Mouse (Mus musculus) midbrain, embryonic 12.5 days (tissue): ENCODE data around the gene Sparc. TPM values are rescaled to one million over a fixed set of nuclear protein-coding genes. Genes with fewer than 3 reads are reported as not detected.

Experiments used
- ATAC-seq: fragments of 200-750 bp; cut with Nextera tagmentation; 2 replicates; pipeline ENCODE4 v1.8.0; 2017; ENCODE audit warnings: low read depth, moderate TSS enrichment, moderate library complexity; ENCODE audit not compliant: low FRiP score
- H3K27ac ChIP-seq: fragments of 300-500 bp; sonication (generic); replicated peaks from 2 replicates; pipeline ENCODE4 v1.5.1; 2016; ENCODE audit warnings: mild to moderate bottlenecking
- H3K27me3 ChIP-seq: fragments of 300-500 bp; sonication (generic); 2 replicates; pipeline ENCODE4 v1.6.1; 2016; ENCODE audit warnings: mild to moderate bottlenecking
- H3K36me3 ChIP-seq: fragments of 300-500 bp; sonication (generic); 2 replicates; pipeline ENCODE4 v1.6.1; 2016
- H3K4me1 ChIP-seq: fragments of 300-500 bp; sonication (generic); 2 replicates; pipeline ENCODE4 v1.6.1; 2016
- H3K4me2 ChIP-seq: fragments of 300-500 bp; sonication (generic); replicated peaks from 2 replicates; pipeline ENCODE4 v1.6.1; 2016; ENCODE audit warnings: mild to moderate bottlenecking, moderate library complexity
- H3K4me3 ChIP-seq: fragments of 300-500 bp; sonication (generic); 2 replicates; pipeline ENCODE4 v1.5.1; 2016; ENCODE audit warnings: mild to moderate bottlenecking
- H3K9ac ChIP-seq: fragments of 300-500 bp; sonication (generic); replicated peaks from 2 replicates; pipeline ENCODE4 v1.6.1; 2016; ENCODE audit warnings: mild to moderate bottlenecking, moderate library complexity
- H3K9me3 ChIP-seq: fragments of 300-500 bp; sonication (generic); 2 replicates; pipeline ENCODE4 v1.6.1; 2016; ENCODE audit warnings: mild to moderate bottlenecking
- WGBS: fragments of 180-500 bp; shearing (Covaris S2); methylation state at CpG from one replicate; pipeline ENCODE4 v1.1.7; 2016; 5-methylcytosine and 5-hydroxymethylcytosine counted together
- polyA plus RNA-seq: library from polyadenylated mRNA; unstranded; fragments of >200 nt; fragmentation: Nextera tagmentation; extraction: Ambion mirVana; gene quantifications from 2 replicates; pipeline ENCODE4 v1.2.1, GENCODE M21; 2016

Gene Sparc
- polyA plus RNA-seq, 1 experiment from 2014 or later, result 579 TPM

- Histone ChIP-seq H3K4me2 (peak overlapping the region; percentile 90), H3K27me3 (no peaks in the 10 kb centered on the region), H3K27ac (peak overlapping the region; percentile 49; the same call in 1 of the 2 replicates), H3K4me3 (peak overlapping the region; percentile 72), H3K9me3 (no peaks in the 10 kb centered on the region), H3K36me3 (no peaks in the 10 kb centered on the region), H3K9ac (peak overlapping the region; percentile 67), H3K4me1 (peaks cover 11% of the 10 kb centered on the region)
- ATAC-seq, result peak; percentile 74
- under 1% methylated on average over 17 of the region's 17 CpGs for WGBS
Measured at GRCm38 (mm10) chr11:55460559-55461018, 37.6 kb upstream of the Sparc start.

GRCm38 (mm10) chr11:55459850-55460558, 37.0 kb upstream of the Sparc start:
- H3K9ac ChIP-seq, result peak overlapping the region; percentile 67
- WGBS, result 38% methylated on average over 3 of the region's 3 CpGs
- H3K4me1 ChIP-seq, result peaks cover 11% of the 10 kb centered on the region
- H3K4me3 ChIP-seq, result peak overlapping the region; percentile 72
- H3K36me3 ChIP-seq, result no peaks in the 10 kb centered on the region
- no peaks in the 10 kb centered on the region for H3K27me3 ChIP-seq
- no peak overlapping the region for H3K27ac ChIP-seq
- no peak for ATAC-seq
- H3K9me3 ChIP-seq, result no peaks in the 10 kb centered on the region
- H3K4me2 ChIP-seq, result peak overlapping the region; percentile 90

DNA sequence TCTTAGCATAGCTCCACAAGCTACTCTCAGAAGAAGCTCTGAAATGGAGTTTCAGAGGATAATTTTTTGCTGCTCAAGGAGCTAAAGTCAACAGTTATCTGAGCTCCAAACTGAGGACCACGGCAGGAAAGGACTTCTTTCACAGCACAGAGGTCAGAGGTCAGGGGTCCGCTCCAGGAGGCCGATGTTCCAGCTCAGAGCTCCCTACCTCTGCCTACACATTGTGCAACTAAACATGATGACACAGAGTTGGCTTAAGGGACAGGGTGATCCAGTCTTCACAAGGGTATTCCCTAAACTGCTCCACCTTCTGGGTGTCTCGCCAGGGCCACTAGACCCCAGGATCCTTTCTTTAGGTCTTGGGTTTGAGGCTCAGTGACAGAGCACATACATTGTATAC, 35.5 kb upstream of the Sparc start:
- Histone ChIP-seq H3K9me3 (no peaks in the 10 kb centered on the region), H3K4me1 (peaks cover 11% of the 10 kb centered on the region), H3K27me3 (no peaks in the 10 kb centered on the region), H3K27ac (no peak overlapping the region), H3K4me3 (no peak overlapping the region), H3K9ac (no peak overlapping the region), H3K4me2 (no peak overlapping the region), H3K36me3 (no peaks in the 10 kb centered on the region)
- ATAC-seq, result no peak
- WGBS, result 47% methylated on average over 4 of the region's 4 CpGs

DNA sequence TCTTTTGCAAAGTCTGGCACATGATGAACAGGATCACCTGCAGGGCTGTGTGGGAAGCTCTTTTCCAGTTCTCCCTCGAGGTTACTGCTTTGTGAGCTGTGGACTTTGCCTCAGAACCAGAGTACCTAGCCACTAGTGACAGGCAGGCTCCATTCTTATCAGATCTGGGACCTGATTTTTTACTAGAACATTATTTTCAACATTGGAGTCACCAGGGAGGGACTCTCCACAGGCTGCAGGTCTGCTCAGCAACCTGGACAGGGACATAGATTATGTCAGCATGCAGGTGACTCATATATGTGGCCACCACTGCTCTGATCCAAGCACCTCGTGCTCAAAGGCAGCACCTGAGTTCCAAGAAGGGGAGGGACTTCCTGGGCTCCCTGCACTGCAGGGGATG, 32.2 kb upstream of the Sparc start:
- H3K27ac ChIP-seq, result no peak overlapping the region
- H3K4me3 ChIP-seq, result no peak overlapping the region
- ATAC-seq, result no peak
- H3K9ac ChIP-seq, result no peak overlapping the region
- no peaks in the 10 kb centered on the region for H3K27me3 ChIP-seq
- no peak overlapping the region for H3K4me2 ChIP-seq
- WGBS, result 82% methylated on average over 2 of the region's 2 CpGs
- H3K9me3 ChIP-seq, result no peaks in the 10 kb centered on the region
- peaks cover 11% of the 10 kb centered on the region; the same call in 1 of the 2 replicates for H3K36me3 ChIP-seq
- H3K4me1 ChIP-seq, result peaks cover 7% of the 10 kb centered on the region

DNA sequence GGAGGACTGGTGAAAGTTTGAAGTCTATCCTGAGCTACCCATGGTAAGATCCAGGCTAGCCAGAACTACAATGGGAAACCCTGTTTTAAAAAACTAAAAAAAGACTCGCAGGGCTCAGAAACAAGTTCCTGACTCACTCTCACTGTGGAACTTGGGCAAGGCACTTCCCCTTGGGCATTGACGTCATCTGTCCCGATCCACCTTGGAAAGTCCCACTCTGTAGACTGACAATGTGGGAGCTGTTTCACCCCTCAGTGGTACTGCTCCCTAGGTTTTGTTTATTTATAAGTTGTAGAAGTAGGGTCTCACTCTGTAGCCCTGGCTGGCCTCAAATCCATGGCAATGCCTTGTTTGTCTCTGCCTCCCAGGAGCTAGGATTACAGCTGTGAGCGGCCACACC, 30.7 kb upstream of the Sparc start:
- Histone ChIP-seq H3K9me3 (no peaks in the 10 kb centered on the region), H3K4me3 (no peak overlapping the region), H3K27me3 (no peaks in the 10 kb centered on the region), H3K4me2 (no peak overlapping the region), H3K27ac (no peak overlapping the region), H3K36me3 (peaks cover 27% of the 10 kb centered on the region), H3K4me1 (no peaks in the 10 kb centered on the region), H3K9ac (no peak overlapping the region)
- no peak for ATAC-seq
- 91% methylated on average over 4 of the region's 4 CpGs for WGBS

DNA sequence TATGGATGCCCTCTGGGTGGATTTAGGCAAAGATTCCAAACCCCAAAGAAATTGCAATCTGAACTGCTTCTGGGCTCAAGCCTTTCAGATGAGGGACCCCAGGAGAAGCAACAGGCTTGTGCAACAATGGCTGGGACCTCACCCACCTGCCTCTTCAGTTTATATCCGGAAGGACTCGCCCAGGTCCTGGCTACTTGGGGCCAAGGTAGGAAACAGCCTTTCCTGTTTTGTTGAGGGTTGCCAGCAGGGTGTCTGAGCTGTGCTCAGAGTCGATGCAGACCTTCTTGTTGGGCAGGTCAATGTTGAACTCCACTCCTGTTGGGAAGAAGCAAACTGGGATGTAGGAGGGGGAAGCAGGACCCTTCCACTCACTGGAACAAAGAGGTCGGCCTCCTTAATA, 27.3 kb upstream of the Sparc start:
- H3K4me3 ChIP-seq, result no peak overlapping the region
- no peak overlapping the region for H3K27ac ChIP-seq
- ATAC-seq, result no peak
- no peak overlapping the region for H3K4me2 ChIP-seq
- H3K27me3 ChIP-seq, result no peaks in the 10 kb centered on the region
- H3K9ac ChIP-seq, result no peak overlapping the region
- H3K9me3 ChIP-seq, result no peaks in the 10 kb centered on the region
- WGBS, result 73% methylated on average over 4 of the region's 4 CpGs
- peaks cover 28% of the 10 kb centered on the region for H3K36me3 ChIP-seq
- H3K4me1 ChIP-seq, result no peaks in the 10 kb centered on the region

GRCm38 (mm10) chr11:55449531-55449930, 26.5 kb upstream of the Sparc start:
- ATAC-seq, result no peak
- no peak overlapping the region for H3K9ac ChIP-seq
- 82% methylated on average over 7 of the region's 7 CpGs for WGBS
- H3K9me3 ChIP-seq, result no peaks in the 10 kb centered on the region
- H3K4me2 ChIP-seq, result no peak overlapping the region
- H3K27me3 ChIP-seq, result no peaks in the 10 kb centered on the region
- peaks cover 28% of the 10 kb centered on the region for H3K36me3 ChIP-seq
- H3K4me3 ChIP-seq, result no peak overlapping the region
- no peaks in the 10 kb centered on the region for H3K4me1 ChIP-seq
- no peak overlapping the region for H3K27ac ChIP-seq

DNA sequence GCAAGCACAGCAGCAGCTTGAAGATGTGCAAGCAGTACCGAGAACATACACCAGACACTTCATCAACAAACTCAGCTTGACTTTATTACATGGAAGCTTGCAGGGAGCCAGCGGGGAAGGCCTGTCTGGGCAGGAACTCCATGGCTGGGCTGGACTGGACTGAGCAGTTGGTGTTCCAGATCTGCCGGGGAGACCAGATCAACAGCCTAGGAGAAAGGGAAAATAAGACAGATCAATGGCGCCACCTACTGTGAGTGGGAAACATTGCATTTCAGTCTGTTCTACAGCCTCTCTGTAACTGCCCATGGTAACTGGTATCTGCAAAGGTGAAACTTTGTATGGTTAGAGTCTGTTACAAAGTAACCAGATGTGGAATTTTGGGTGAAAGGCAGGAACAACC, 23.6 kb upstream of the Sparc start:
- 30% methylated on average over 4 of the region's 4 CpGs for WGBS
- Histone ChIP-seq H3K4me3 (no peak overlapping the region), H3K36me3 (peaks cover 25% of the 10 kb centered on the region), H3K4me2 (no peak overlapping the region), H3K27me3 (no peaks in the 10 kb centered on the region), H3K27ac (no peak overlapping the region), H3K9ac (no peak overlapping the region), H3K9me3 (no peaks in the 10 kb centered on the region), H3K4me1 (no peaks in the 10 kb centered on the region)
- ATAC-seq, result peak; percentile 38; the same call in 1 of the 2 replicates

DNA sequence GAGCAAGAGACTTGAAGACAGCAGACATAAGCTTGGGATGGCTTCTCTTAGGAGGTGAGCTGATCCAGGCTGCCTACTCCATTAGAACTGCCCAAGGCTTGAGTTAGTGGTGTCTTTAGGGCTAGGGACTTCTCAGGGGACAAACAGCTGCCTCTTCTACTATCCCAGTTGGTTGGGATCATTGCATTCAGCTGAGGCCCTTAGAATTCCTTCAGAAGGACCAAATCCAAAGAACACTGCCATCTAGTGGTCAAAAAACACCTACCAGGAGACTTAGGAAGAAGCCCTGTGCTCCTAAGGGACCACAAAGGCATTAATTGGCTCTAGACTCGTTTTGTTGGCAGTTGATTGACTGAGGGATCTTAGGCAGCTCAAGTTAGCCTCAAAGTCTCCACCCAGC, 21.8 kb upstream of the Sparc start:
- Histone ChIP-seq H3K9ac (no peak overlapping the region), H3K9me3 (no peaks in the 10 kb centered on the region), H3K4me1 (no peaks in the 10 kb centered on the region), H3K4me3 (no peak overlapping the region), H3K4me2 (no peak overlapping the region), H3K36me3 (peaks cover 13% of the 10 kb centered on the region), H3K27ac (no peak overlapping the region), H3K27me3 (no peaks in the 10 kb centered on the region)
- ATAC-seq, result no peak
- WGBS, result 11% methylated on average over 1 of the region's 1 CpGs

- H3K9me3 ChIP-seq, result no peaks in the 10 kb centered on the region
- WGBS, result 65% methylated on average over 5 of the region's 5 CpGs
- H3K9ac ChIP-seq, result no peak overlapping the region
- ATAC-seq, result no peak
- H3K27me3 ChIP-seq, result no peaks in the 10 kb centered on the region
- H3K36me3 ChIP-seq, result no peaks in the 10 kb centered on the region
- H3K27ac ChIP-seq, result no peak overlapping the region
- H3K4me2 ChIP-seq, result no peak overlapping the region
- no peaks in the 10 kb centered on the region for H3K4me1 ChIP-seq
- H3K4me3 ChIP-seq, result no peak overlapping the region
Measured at GRCm38 (mm10) chr11:55439718-55440117, 16.7 kb upstream of the Sparc start.

- 45% methylated on average over 4 of the region's 4 CpGs for WGBS
- Histone ChIP-seq H3K4me2 (no peak overlapping the region), H3K9ac (no peak overlapping the region), H3K36me3 (no peaks in the 10 kb centered on the region), H3K27ac (no peak overlapping the region), H3K4me1 (no peaks in the 10 kb centered on the region), H3K4me3 (no peak overlapping the region), H3K9me3 (no peaks in the 10 kb centered on the region), H3K27me3 (no peaks in the 10 kb centered on the region)
- no peak for ATAC-seq
Measured at GRCm38 (mm10) chr11:55438031-55438430, 15.0 kb upstream of the Sparc start.

- ATAC-seq, result no peak
- Histone ChIP-seq H3K9ac (no peak overlapping the region), H3K27me3 (no peaks in the 10 kb centered on the region), H3K4me2 (no peak overlapping the region), H3K36me3 (no peaks in the 10 kb centered on the region), H3K4me1 (no peaks in the 10 kb centered on the region), H3K4me3 (no peak overlapping the region), H3K27ac (no peak overlapping the region), H3K9me3 (no peaks in the 10 kb centered on the region)
- 86% methylated on average over 6 of the region's 6 CpGs for WGBS
Measured at GRCm38 (mm10) chr11:55436089-55436488, 13.1 kb upstream of the Sparc start.

DNA sequence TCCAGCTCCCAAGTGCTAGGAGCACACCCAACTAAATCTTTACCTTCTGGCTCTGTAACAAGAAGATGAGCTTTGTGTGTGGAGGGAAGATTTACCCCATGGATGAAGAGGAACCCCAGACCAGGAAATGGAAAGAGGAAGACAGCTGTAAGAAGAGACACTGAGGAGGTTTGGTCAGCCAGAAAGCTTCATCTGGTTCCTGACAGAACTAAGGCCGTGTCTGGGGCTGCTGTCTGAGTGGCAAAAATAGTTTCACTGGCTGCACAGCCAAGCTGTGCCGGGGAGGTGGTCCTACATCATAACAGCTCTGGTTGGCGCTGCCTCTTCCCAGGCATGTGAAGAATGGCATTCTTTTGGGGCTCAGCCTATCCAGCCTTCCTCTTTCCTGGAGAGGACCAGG, 10.0 kb upstream of the Sparc start:
- no peaks in the 10 kb centered on the region for H3K27me3 ChIP-seq

More for the DNA sequence above, 10.0 kb upstream of the Sparc start:
- peaks cover 6% of the 10 kb centered on the region for H3K4me1 ChIP-seq
- no peaks in the 10 kb centered on the region for H3K36me3 ChIP-seq
- H3K4me2 ChIP-seq, result no peak overlapping the region
- H3K27ac ChIP-seq, result no peak overlapping the region
- 84% methylated on average over 3 of the region's 3 CpGs for WGBS
- no peak overlapping the region for H3K4me3 ChIP-seq
- ATAC-seq, result no peak
- H3K9ac ChIP-seq, result no peak overlapping the region
- H3K9me3 ChIP-seq, result no peaks in the 10 kb centered on the region
